Mouse (Mus musculus) midbrain, postnatal 0 days (tissue): ENCODE results near the gene Tal1. TPM values are rescaled to one million over a fixed set of nuclear protein-coding genes. Genes with fewer than 3 reads are reported as not detected.
A peak's percentile ranks its signal among the peaks of the same experiment; 100 is the strongest.

Experiments
- ATAC-seq: fragments of 200-750 bp; cut with Nextera tagmentation; 2 replicates; pipeline ENCODE4 v1.8.0; 2017; ENCODE audit warnings: moderate number of reproducible peaks, mild to moderate bottlenecking, moderate TSS enrichment, moderate library complexity; ENCODE audit not compliant: low FRiP score
- DNase-seq: peaks from one replicate; pipeline ENCODE4 v3.0.0-alpha.2; 2015; ENCODE audit warnings: low spot score
- H3K27ac ChIP-seq: fragments of 300-500 bp; sonication (generic); 2 replicates; pipeline ENCODE4 v1.5.1; 2014; ENCODE audit warnings: low read depth, mild to moderate bottlenecking, low read length, mixed read lengths
- H3K27me3 ChIP-seq: fragments of 300-500 bp; sonication (generic); 2 replicates; pipeline ENCODE4 v1.6.1; 2014; ENCODE audit warnings: low read length, control low read depth, mixed read lengths; ENCODE audit not compliant: insufficient read depth
- H3K36me3 ChIP-seq: fragments of 300-500 bp; sonication (generic); 2 replicates; pipeline ENCODE4 v1.6.1; 2014; ENCODE audit warnings: low read length, control low read depth, mixed read lengths; ENCODE audit not compliant: insufficient read depth
- H3K4me1 ChIP-seq: fragments of 300-500 bp; sonication (generic); 2 replicates; pipeline ENCODE4 v1.6.1; 2014; ENCODE audit warnings: mild to moderate bottlenecking, control low read depth, antibody characterized with exemption, low read length, mixed read lengths; ENCODE audit not compliant: insufficient read depth
- H3K4me2 ChIP-seq: fragments of 300-500 bp; sonication (generic); 2 replicates; pipeline ENCODE4 v1.6.1; 2014; ENCODE audit warnings: low read depth, mild to moderate bottlenecking, low read length, mixed read lengths; ENCODE audit not compliant: poor library complexity, severe bottlenecking
- H3K4me3 ChIP-seq: fragments of 300-500 bp; sonication (generic); 2 replicates; pipeline ENCODE4 v1.5.1; 2014; ENCODE audit warnings: low read depth, mild to moderate bottlenecking, low read length, moderate library complexity
- H3K9ac ChIP-seq: fragments of 300-500 bp; sonication (generic); replicated peaks from 2 replicates; pipeline ENCODE4 v1.6.1; 2014; ENCODE audit warnings: mild to moderate bottlenecking, low read length, moderate library complexity, mixed read lengths; ENCODE audit not compliant: poor library complexity, severe bottlenecking
- H3K9me3 ChIP-seq: fragments of 300-500 bp; sonication (generic); 2 replicates; pipeline ENCODE4 v1.6.1; 2016; ENCODE audit warnings: low read length, control low read depth
- CTCF ChIP-seq: IDR thresholded peaks from 2 replicates; pipeline ENCODE4 v1.5.1; 2016; ENCODE audit warnings: antibody characterized with exemption, mild to moderate bottlenecking
- WGBS: fragments of 180-500 bp; shearing (Covaris S2); extraction: QIAGEN DNeasy Blood & Tissue Kit; methylation state at CpG from one replicate; pipeline ENCODE4 v1.1.7; 2014; 5-methylcytosine and 5-hydroxymethylcytosine counted together
- polyA plus RNA-seq: library from polyadenylated mRNA; unstranded; fragments of >200 nt; fragmentation: Nextera tagmentation; extraction: Ambion mirVana; gene quantifications from 2 replicates; pipeline ENCODE4 v1.2.1, GENCODE M21; 2015
- total RNA-seq: library from RNA; depleted of rRNA; stranded (reverse); fragments of >200 nt; gene quantifications from 2 replicates; pipeline ENCODE4 v1.2.3, GENCODE M21; 2014

The Tal1 gene
- total and polyA plus RNA-seq, 2 experiments from 2014 or later: 6.6 to 64.8 TPM

DNA sequence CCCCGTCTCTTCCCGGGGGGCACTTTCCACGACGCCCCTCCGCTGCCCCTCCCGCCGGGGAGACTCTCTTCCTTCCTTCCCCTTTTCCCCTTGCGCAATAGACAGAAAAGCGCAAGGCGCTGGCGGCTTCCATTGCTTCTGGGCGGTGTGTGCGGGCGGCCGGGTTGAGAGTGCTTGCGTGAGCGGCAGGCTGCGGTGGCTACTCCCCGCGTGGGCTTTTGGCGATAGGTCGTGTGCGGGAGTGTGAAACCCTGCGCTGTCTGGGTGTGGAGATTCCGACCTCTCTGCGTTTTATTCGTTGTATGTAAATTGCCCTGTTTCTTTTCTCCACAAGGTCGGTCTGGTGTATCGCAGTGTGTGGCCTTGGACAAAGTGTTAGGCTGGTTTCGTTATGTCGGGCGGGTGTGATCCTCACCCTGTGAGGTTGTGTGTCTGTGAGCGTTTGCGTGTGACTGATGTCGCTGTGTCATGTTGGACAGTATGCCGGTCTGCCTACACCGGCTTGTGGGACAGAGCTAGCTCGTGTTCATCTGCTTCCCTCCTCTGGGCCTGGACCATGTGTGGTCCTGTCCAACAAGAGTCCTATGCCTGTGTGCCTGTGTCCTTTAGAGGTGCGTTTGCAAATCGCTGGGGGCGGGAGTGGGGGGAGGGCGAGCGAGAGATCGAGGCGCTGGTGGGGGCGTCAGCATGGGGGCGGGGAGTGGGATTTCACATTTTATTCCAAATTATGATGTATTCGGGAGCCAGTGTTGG, 871 bp downstream of the Tal1 start:
- DNase-seq (peak; percentile 17), ATAC-seq (peak; percentile 78)
- peak overlapping the region; percentile 42 for H3K4me3 ChIP-seq
- peak overlapping the region; percentile 69 for H3K9ac ChIP-seq
- no peaks in the 10 kb centered on the region for H3K36me3 ChIP-seq
- H3K27me3 ChIP-seq: peaks cover 39% of the 10 kb centered on the region
- H3K27ac ChIP-seq: peak overlapping the region; percentile 84
- H3K9me3 ChIP-seq: no peaks in the 10 kb centered on the region
- under 1% methylated on average over 46 of the region's 48 CpGs for WGBS
- no peak for TF ChIP-seq CTCF
- H3K4me1 ChIP-seq: 0 out of 2 replicates have a peak, but pooled peaks cover 3% of the 10 kb centered on the region
- H3K4me2 ChIP-seq: peak overlapping the region; percentile 46

DNA sequence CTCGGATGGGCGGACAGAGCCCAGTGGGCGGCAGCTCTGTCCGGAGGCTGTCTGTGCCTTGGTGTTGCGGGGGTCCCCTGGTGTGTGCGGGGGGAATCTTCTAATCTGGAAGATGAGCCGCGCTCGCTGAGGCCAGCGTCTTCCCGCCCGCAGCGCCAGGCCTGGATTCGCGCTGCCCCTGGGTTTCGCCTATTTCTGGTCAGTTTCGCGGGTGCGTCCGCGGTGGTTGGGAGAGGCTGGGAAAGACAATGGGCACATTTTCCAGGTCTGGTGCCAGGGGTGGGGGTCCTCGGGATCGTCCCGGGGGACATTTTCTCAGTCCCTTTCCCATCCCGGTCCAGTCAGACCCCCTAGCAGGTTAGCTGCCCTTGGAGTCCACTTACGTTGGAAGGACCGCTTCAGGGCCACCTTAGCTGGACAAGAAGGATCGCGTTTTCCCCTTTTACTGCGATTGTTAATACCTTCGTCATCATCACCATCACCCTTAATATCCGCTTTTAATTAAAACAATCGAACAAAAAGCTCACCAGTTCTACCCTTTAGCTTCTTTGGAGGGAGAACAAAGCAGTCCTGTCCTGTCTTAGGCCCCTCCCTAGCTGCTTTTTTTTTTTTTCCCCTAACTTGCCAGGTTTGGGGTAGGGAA, 1.6 kb downstream of the Tal1 start:
- H3K4me3 ChIP-seq: peak overlapping the region; percentile 42
- WGBS: under 1% methylated on average over 33 of the region's 33 CpGs
- peak overlapping the region; percentile 69 for H3K9ac ChIP-seq
- peak overlapping the region; percentile 46 for H3K4me2 ChIP-seq
- TF ChIP-seq CTCF: no peak
- DNase-seq (no peak), ATAC-seq (peak; percentile 41; the same call in 1 of the 2 replicates)
- H3K27me3 ChIP-seq: peaks cover 44% of the 10 kb centered on the region
- H3K27ac ChIP-seq: peak overlapping the region; percentile 84
- H3K4me1 ChIP-seq: 0 out of 2 replicates have a peak, but pooled peaks cover under 1% of the 10 kb centered on the region
- H3K9me3 ChIP-seq: no peaks in the 10 kb centered on the region
- no peaks in the 10 kb centered on the region for H3K36me3 ChIP-seq

DNA sequence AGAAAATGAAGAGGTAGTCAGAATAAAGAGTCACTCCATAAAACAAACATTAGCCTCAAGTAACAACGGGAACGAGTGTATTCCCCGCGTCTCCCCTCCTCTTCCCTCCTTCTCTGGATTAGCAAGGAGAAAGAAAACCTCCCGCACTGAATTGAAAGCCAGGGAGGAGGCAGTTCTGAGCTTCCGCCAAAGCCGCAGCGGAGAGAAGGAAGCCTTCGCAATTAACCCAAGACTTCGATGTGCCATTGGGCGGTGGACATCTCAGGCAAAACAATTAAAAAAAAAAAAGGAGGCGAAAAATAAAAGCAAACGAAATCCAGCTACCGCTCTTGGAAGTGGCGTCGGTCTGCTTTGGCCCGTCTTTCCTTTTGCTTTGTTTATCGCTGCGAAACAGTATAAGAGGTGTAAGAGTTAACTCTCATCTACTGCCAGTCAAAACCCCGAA, 2.1 kb downstream of the Tal1 start:
- no peaks in the 10 kb centered on the region for H3K36me3 ChIP-seq
- H3K9me3 ChIP-seq: no peaks in the 10 kb centered on the region
- peak overlapping the region; percentile 69 for H3K9ac ChIP-seq
- no peak for DNase-seq
- TF ChIP-seq CTCF: no peak
- H3K4me1 ChIP-seq: no peaks in the 10 kb centered on the region
- ATAC-seq: no peak
- WGBS: 1% methylated on average over 20 of the region's 20 CpGs
- H3K4me2 ChIP-seq: peak overlapping the region; percentile 46
- peak overlapping the region; percentile 84 for H3K27ac ChIP-seq
- peak overlapping the region; percentile 42 for H3K4me3 ChIP-seq
- H3K27me3 ChIP-seq: peaks cover 44% of the 10 kb centered on the region

GRCm38 (mm10) chr4:115058871-115059590, 2.8 kb downstream of the Tal1 start:
- Histone ChIP-seq H3K4me3 (peak overlapping the region; percentile 42), H3K4me1 (no peaks in the 10 kb centered on the region), H3K36me3 (no peaks in the 10 kb centered on the region), H3K9me3 (no peaks in the 10 kb centered on the region), H3K27me3 (peaks cover 41% of the 10 kb centered on the region), H3K4me2 (peak overlapping the region; percentile 46), H3K9ac (peak overlapping the region; percentile 20), H3K27ac (peak overlapping the region; percentile 84)
- DNase-seq: no peak
- WGBS: 1% methylated on average over 23 of the region's 23 CpGs
- ATAC-seq: no peak
- no peak for TF ChIP-seq CTCF

GRCm38 (mm10) chr4:115059871-115060270, 3.6 kb downstream of the Tal1 start:
- TF ChIP-seq CTCF: no peak
- peaks cover 35% of the 10 kb centered on the region for H3K27me3 ChIP-seq
- ATAC-seq: no peak
- peak overlapping the region; percentile 46 for H3K4me2 ChIP-seq
- no peaks in the 10 kb centered on the region for H3K36me3 ChIP-seq
- peak overlapping the region; percentile 84 for H3K27ac ChIP-seq
- peak overlapping the region; percentile 40 for H3K9ac ChIP-seq
- no peaks in the 10 kb centered on the region for H3K4me1 ChIP-seq
- 12% methylated on average over 12 of the region's 12 CpGs for WGBS
- H3K4me3 ChIP-seq: peak overlapping the region; percentile 42
- H3K9me3 ChIP-seq: no peaks in the 10 kb centered on the region
- no peak for DNase-seq
